10 mouse cellular contexts compared by ENCODE assay signal in genomic region chr12:79122820-79123219, GRCm38 (mm10). TPM values are rescaled to one million over a fixed set of nuclear protein-coding genes. Genes with fewer than 3 reads are reported as not detected.
DNase-seq lines count a peak whose midpoint lies in the region; ATAC-seq and TF ChIP-seq lines count a peak whose summit lies in the region.
"Had no signal": no experiment of that assay in that cellular context is flagged by ENCODE, and none has a peak within 500 bp of the region (broad histone marks: within the 10 kb centered on the region; RNA-seq: fewer than 3 reads in every experiment).

No protein-coding gene starts in this region.

- no peaks in the 10 kb centered on the region for H3K27me3 ChIP-seq in kidney, adult 2 months (replicated peaks; ENCODE audit: control insufficient read depth, insufficient read depth, low read length)
- H3K27me3 ChIP-seq in neural tube, embryonic 13.5 days = no peaks in the 10 kb centered on the region
- H3K27me3 ChIP-seq: embryonic facial prominence, embryonic 12.5 days; liver, embryonic 13.5 days had no signal

- H3K9ac ChIP-seq in neural tube, embryonic 13.5 days = no peak overlapping the region
- H3K9ac ChIP-seq: embryonic facial prominence, embryonic 12.5 days; liver, embryonic 13.5 days had no signal

- H3K27ac ChIP-seq in kidney, adult 2 months (ENCODE audit: insufficient read depth, low read depth, low read length) = no peak overlapping the region
- H3K27ac ChIP-seq in neural tube, embryonic 13.5 days (replicated peaks) = no peak overlapping the region
- H3K27ac ChIP-seq: embryonic facial prominence, embryonic 12.5 days; liver, embryonic 13.5 days had no signal

- H3K9me3 ChIP-seq in neural tube, embryonic 13.5 days = no peaks in the 10 kb centered on the region
- H3K9me3 ChIP-seq: embryonic facial prominence, embryonic 12.5 days; liver, embryonic 13.5 days had no signal

- no peak overlapping the region for H3K4me2 ChIP-seq in neural tube, embryonic 13.5 days
- H3K4me2 ChIP-seq: embryonic facial prominence, embryonic 12.5 days; liver, embryonic 13.5 days had no signal

- peak; percentile 19; the same call in 1 of the 2 replicates for ATAC-seq in neural tube, embryonic 13.5 days (ENCODE audit: low read depth)

- DNase-seq in kidney, adult 2 months = peak; percentile 35
- DNase-seq in kidney, adult 18-20 months = no peak
- no peak for DNase-seq in neural tube, embryonic 10.5 days (ENCODE audit: extremely low spot score, low spot score)
- peak; percentile 27 for DNase-seq in embryo, embryonic 11.5 days (ENCODE audit: low read depth, low spot score)
- peak; percentile 48 for DNase-seq in telencephalon, adult 2 months (ENCODE audit: low read depth, low spot score)
- DNase-seq in heart, postnatal 4 days = no peak
- no peak for DNase-seq in urinary bladder, postnatal 25 days (ENCODE audit: low spot score)
- DNase-seq: liver, embryonic 13.5 days had no signal

- no peak for TF ChIP-seq POLR2A in kidney, adult 2 months (IDR thresholded peaks at IDR 0.05; ENCODE audit: low read depth, low read length)

- H3K4me1 ChIP-seq in kidney, adult 2 months (ENCODE audit: control insufficient read depth, insufficient read depth, low read length) = peaks cover 6% of the 10 kb centered on the region; the same call in 1 of the 2 replicates
- no peaks in the 10 kb centered on the region for H3K4me1 ChIP-seq in neural tube, embryonic 13.5 days (replicated peaks)
- H3K4me1 ChIP-seq: embryonic facial prominence, embryonic 12.5 days; liver, embryonic 13.5 days had no signal

- no peaks in the 10 kb centered on the region for H3K36me3 ChIP-seq in kidney, adult 2 months (ENCODE audit: control insufficient read depth, insufficient read depth, low read length)
- no peaks in the 10 kb centered on the region for H3K36me3 ChIP-seq in neural tube, embryonic 13.5 days
- H3K36me3 ChIP-seq: embryonic facial prominence, embryonic 12.5 days; liver, embryonic 13.5 days had no signal

- no peak overlapping the region for H3K4me3 ChIP-seq in kidney, adult 2 months (ENCODE audit: insufficient read depth, low read depth, low read length)
- no peak overlapping the region for H3K4me3 ChIP-seq in neural tube, embryonic 13.5 days
- H3K4me3 ChIP-seq: embryonic facial prominence, embryonic 12.5 days; liver, embryonic 13.5 days had no signal

- TF ChIP-seq CTCF in kidney, adult 2 months (conservative IDR thresholded peaks at IDR 0.05; ENCODE audit: insufficient read depth, insufficient read length, low read depth, low read length) = no peak

- 34% methylated on average over 3 of the region's 3 CpGs for WGBS in kidney, adult 2 months
- 30% methylated on average over 3 of the region's 3 CpGs for WGBS in neural tube, embryonic 13.5 days

RNA-seq across cellular contexts. Expression of gene Arg2, which starts 7.8 kb away (rescaled TPM):
- polyA plus RNA-seq in kidney, adult 2 months (2012; rRNA removed) = 19.2 and 26.3 TPM in 2 replicates
- polyA plus RNA-seq in neural tube, embryonic 13.5 days (2015; fragmentation: Nextera tagmentation; extraction: Ambion mirVana) = 33.1 and 35.5 TPM in 2 replicates
- total RNA-seq in heart, postnatal 4 days (2021) = not detected

RNA-seq across cellular contexts. Expression of gene Pigh, which starts 33.4 kb away (rescaled TPM):
- polyA plus RNA-seq in kidney, adult 2 months (2012; rRNA removed) = 12.4 and 17.1 TPM in 2 replicates
- 21.7 and 24.1 TPM in 2 replicates for polyA plus RNA-seq in neural tube, embryonic 13.5 days (2015; fragmentation: Nextera tagmentation; extraction: Ambion mirVana)
- total RNA-seq in heart, postnatal 4 days (2021) = 1 to 10 TPM; 3.8 to 4.4 TPM

RNA-seq across cellular contexts. Expression of gene Vti1b, which starts 49.6 kb away (rescaled TPM):
- 49.4 and 50.7 TPM in 2 replicates for polyA plus RNA-seq in kidney, adult 2 months (2012; rRNA removed)
- 201 and 207 TPM in 2 replicates for polyA plus RNA-seq in neural tube, embryonic 13.5 days (2015; fragmentation: Nextera tagmentation; extraction: Ambion mirVana)
- total RNA-seq in heart, postnatal 4 days (2021) = 10 to 100 TPM; 57.5 to 60.4 TPM

Comparison
In these comparisons a context has a peak if more than half of its experiments do, and no peak if none do; other contexts are left out.
1. DNase-seq: peak in kidney, adult 2 months (single experiment), embryo, embryonic 11.5 days (single experiment) and telencephalon, adult 2 months (single experiment); none in kidney, adult 18-20 months (single experiment), neural tube, embryonic 10.5 days (single experiment), heart, postnatal 4 days (single experiment) and urinary bladder, postnatal 25 days (single experiment).